Mouse (Mus musculus) testis, adult 2 months (tissue): ENCODE measurements around the gene Tymp. TPM values are rescaled to one million over a fixed set of nuclear protein-coding genes. Genes with fewer than 3 reads are reported as not detected.

ENCODE experiments used
- H3K27ac ChIP-seq: fragments of 200-500 bp; 2 replicates; pipeline ENCODE4 v1.5.1; 2012; ENCODE audit warnings: low read depth, low read length; ENCODE audit not compliant: control insufficient read depth, insufficient read depth
- H3K27me3 ChIP-seq: fragments of 200-500 bp; 2 replicates; pipeline ENCODE4 v1.6.1; 2012; ENCODE audit warnings: mild to moderate bottlenecking, low read length, moderate library complexity; ENCODE audit not compliant: control insufficient read depth, insufficient read depth
- H3K36me3 ChIP-seq: fragments of 200-500 bp; 2 replicates; pipeline ENCODE4 v1.6.1; 2012; ENCODE audit warnings: mild to moderate bottlenecking, low read length; ENCODE audit not compliant: control insufficient read depth, insufficient read depth
- H3K4me1 ChIP-seq: fragments of 200-500 bp; 2 replicates; pipeline ENCODE4 v1.6.1; 2012; ENCODE audit warnings: low read length; ENCODE audit not compliant: control insufficient read depth, insufficient read depth
- H3K4me3 ChIP-seq: fragments of 200-500 bp; 2 replicates; pipeline ENCODE4 v1.5.1; 2012; ENCODE audit warnings: low read depth, mild to moderate bottlenecking, low read length, moderate library complexity, mixed read lengths; ENCODE audit not compliant: control insufficient read depth
- CTCF ChIP-seq: fragments of 200-500 bp; IDR thresholded peaks from 2 replicates; pipeline ENCODE4 v1.5.1; 2012; ENCODE audit warnings: low read depth, mild to moderate bottlenecking, inconsistent platforms, low read length, moderate library complexity; ENCODE audit not compliant: control insufficient read depth, insufficient read depth, insufficient replicate concordance
- POLR2A ChIP-seq: fragments of 200-500 bp; IDR thresholded peaks from 2 replicates; pipeline ENCODE4 v1.6.1; 2012; ENCODE audit warnings: low read depth, mild to moderate bottlenecking, inconsistent platforms, low read length, moderate library complexity; ENCODE audit not compliant: control insufficient read depth
- polyA plus RNA-seq: library from polyadenylated mRNA; depleted of rRNA; stranded (reverse); fragments of >200 nt; gene quantifications from 2 replicates; pipeline ENCODE4 v1.2.3, GENCODE M21; 2012

The Tymp gene
- polyA plus RNA-seq, 1 experiment, result 0.74 TPM

- H3K4me1 ChIP-seq, result peaks cover 33% of the 10 kb centered on the region
- peaks cover 2% of the 10 kb centered on the region; the same call in 1 of the 2 replicates for H3K27me3 ChIP-seq
- H3K36me3 ChIP-seq, result no peaks in the 10 kb centered on the region
- peak within 1 kb of the TSS; percentile 77 for H3K4me3 ChIP-seq
- TF ChIP-seq POLR2A, result peak; percentile 18; the same call in 1 of the 2 replicates
- no peak for TF ChIP-seq CTCF
- peak within 1 kb of the TSS; percentile 59 for H3K27ac ChIP-seq
Observed at GRCm38 (mm10) chr15:89378831-89379401, 2.1 kb upstream of the Tymp start, which contains the start of gene Odf3b. TSS of gene Odf3b (minus strand) at chr15:89379282.

- H3K27ac ChIP-seq, result no peak overlapping the region; the same call in 1 of the 2 replicates
- H3K36me3 ChIP-seq, result no peaks in the 10 kb centered on the region
- H3K4me3 ChIP-seq, result peak overlapping the region; percentile 77
- peaks cover 34% of the 10 kb centered on the region for H3K4me1 ChIP-seq
- H3K27me3 ChIP-seq, result peaks cover 2% of the 10 kb centered on the region; the same call in 1 of the 2 replicates
- TF ChIP-seq POLR2A, result peak; percentile 37; the same call in 1 of the 2 replicates
- TF ChIP-seq CTCF, result no peak
Observed at GRCm38 (mm10) chr15:89377938-89378828, 1.3 kb upstream of the Tymp start.

DNA sequence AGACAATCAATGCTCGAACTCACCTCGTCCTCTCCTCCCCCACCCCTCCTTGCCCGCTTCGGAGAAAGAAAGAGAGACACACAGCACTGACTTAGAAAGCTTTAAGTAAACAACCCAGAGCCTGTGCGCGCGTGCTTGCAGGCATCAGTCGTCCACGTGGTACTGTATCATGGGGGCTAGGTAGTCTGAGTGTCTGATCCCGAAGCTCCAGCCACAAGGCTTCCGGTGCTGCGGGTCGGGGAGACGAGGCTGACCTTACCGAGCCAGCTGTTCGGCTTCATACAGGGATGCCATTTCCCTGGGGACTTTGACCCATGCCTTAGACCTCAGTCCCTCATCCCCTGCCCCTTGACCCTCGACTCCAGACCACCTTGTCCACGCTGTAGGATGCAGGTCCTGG lies 523 bp upstream of the Tymp start:
- peaks cover 37% of the 10 kb centered on the region for H3K4me1 ChIP-seq
- TF ChIP-seq POLR2A, result 0 out of 2 replicates have a peak, but pooled peaks have one; percentile 16
- no peak; the same call in 1 of the 2 replicates for TF ChIP-seq CTCF
- H3K36me3 ChIP-seq, result no peaks in the 10 kb centered on the region
- H3K27me3 ChIP-seq, result peaks cover 2% of the 10 kb centered on the region; the same call in 1 of the 2 replicates
- no peak overlapping the region for H3K27ac ChIP-seq
- H3K4me3 ChIP-seq, result peak overlapping the region; percentile 32

DNA sequence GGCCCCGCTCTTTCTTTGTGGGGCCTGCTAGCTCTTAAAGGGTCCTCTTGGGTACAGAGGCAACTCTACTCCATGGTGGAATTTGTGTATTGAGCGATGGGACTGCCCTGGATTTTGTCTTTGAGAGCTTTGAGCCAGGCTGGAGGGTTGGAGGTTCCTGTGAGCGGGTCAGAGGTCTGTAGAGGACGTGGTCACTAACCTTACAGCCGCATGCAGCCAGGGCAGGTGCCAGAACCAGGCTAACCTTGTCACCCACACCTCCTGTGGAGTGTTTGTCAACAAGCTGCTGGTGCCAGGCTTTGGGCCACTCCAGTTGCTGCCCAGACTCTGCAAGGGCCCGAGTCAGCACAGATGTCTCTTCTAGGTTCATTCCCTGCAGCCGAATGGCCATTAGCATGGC lies 799 bp downstream of the Tymp start:
- Histone ChIP-seq H3K27ac (no peak overlapping the region), H3K4me3 (no peak overlapping the region), H3K27me3 (peaks cover 2% of the 10 kb centered on the region; the same call in 1 of the 2 replicates), H3K36me3 (no peaks in the 10 kb centered on the region), H3K4me1 (peaks cover 37% of the 10 kb centered on the region)
- TF ChIP-seq POLR2A (no peak), CTCF (no peak)

DNA sequence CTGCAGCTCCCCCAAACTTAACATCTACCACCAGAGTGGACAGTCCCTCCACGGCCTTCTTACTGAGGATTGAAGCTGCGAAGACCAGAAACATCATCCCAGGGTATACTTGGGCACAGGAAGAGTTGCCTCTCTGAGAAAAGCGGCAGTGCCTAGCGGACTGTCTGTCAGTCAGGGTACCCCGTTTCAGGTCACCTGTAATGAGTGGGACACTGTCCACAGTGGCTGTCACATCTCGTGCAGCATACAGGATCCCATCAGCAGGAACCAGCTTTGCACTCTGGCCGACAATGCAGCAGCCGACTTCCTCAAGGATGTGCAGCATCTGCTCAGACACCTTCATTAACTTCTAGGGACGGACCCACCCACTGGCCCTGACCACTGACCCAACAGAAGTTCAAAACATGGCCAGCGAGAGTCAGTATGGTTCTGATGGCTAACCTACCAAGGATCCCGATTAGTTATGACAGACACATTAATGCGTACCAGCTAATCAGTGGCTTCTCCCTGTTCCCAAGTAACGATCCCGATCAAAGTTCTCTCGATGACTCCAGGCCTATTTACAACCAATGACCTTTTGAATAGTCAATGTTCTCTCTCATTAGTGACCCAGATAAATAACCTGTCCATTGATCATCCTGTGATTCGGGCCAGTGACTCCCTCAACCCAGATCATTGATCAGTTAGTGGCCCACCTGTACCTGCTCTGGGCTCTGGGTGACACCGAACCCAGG lies 1.9 kb downstream of the Tymp start:
- peaks cover 37% of the 10 kb centered on the region for H3K4me1 ChIP-seq
- H3K27me3 ChIP-seq, result peaks cover 2% of the 10 kb centered on the region; the same call in 1 of the 2 replicates
- H3K36me3 ChIP-seq, result no peaks in the 10 kb centered on the region
- no peak overlapping the region; the same call in 1 of the 2 replicates for H3K27ac ChIP-seq
- H3K4me3 ChIP-seq, result peak overlapping the region; percentile 91
- TF ChIP-seq POLR2A (0 out of 2 replicates have a peak, but pooled peaks have one; percentile 11), CTCF (no peak)

- H3K27ac ChIP-seq, result peak overlapping the region; percentile 91
- H3K4me3 ChIP-seq, result peak overlapping the region; percentile 91
- H3K4me1 ChIP-seq, result peaks cover 34% of the 10 kb centered on the region
- TF ChIP-seq CTCF, result no peak
- TF ChIP-seq POLR2A, result no peak
- no peaks in the 10 kb centered on the region for H3K36me3 ChIP-seq
- H3K27me3 ChIP-seq, result peaks cover 2% of the 10 kb centered on the region; the same call in 1 of the 2 replicates
Observed at GRCm38 (mm10) chr15:89374340-89374739, 2.5 kb downstream of the Tymp start.

- H3K27me3 ChIP-seq, result no peaks in the 10 kb centered on the region
- H3K36me3 ChIP-seq, result no peaks in the 10 kb centered on the region
Observed at GRCm38 (mm10) chr15:89373762-89374248, 3.0 kb downstream of the Tymp start, which contains the start of gene Sco2. TSS of gene Sco2 (minus strand) at chr15:89373846.

More at GRCm38 (mm10) chr15:89373762-89374248, 3.0 kb downstream of the Tymp start, which contains the start of gene Sco2:
- peak within 1 kb of the TSS; percentile 91 for H3K4me3 ChIP-seq
- TF ChIP-seq POLR2A, result peak; percentile 84; the same call in 1 of the 2 replicates
- TF ChIP-seq CTCF, result peak; percentile 72; the same call in 1 of the 2 replicates
- peak within 1 kb of the TSS; percentile 91 for H3K27ac ChIP-seq
- peaks cover 29% of the 10 kb centered on the region for H3K4me1 ChIP-seq
